Mouse (Mus musculus) megakaryocyte, embryonic 14.5 days (primary cell): ENCODE results near the gene Sppl3. TPM values are rescaled to one million over a fixed set of nuclear protein-coding genes. Genes with fewer than 3 reads are reported as not detected.

Experiments used
- H3K27me3 ChIP-seq: replicated peaks from 2 replicates; pipeline ENCODE3; 2012; ENCODE audit warnings: inconsistent platforms
- H3K36me3 ChIP-seq: replicated peaks from 2 replicates; pipeline ENCODE3; 2012; ENCODE audit warnings: low read length, inconsistent platforms, mixed read lengths
- H3K4me1 ChIP-seq: 2 replicates; pipeline ENCODE4 v1.6.1; 2012; ENCODE audit warnings: inconsistent platforms
- H3K4me3 ChIP-seq: replicated peaks from 2 replicates; pipeline ENCODE3; 2012; ENCODE audit warnings: moderate library complexity, mild to moderate bottlenecking, inconsistent platforms
- H3K9me3 ChIP-seq: 2 replicates; pipeline ENCODE4 v1.6.1; 2012; ENCODE audit warnings: inconsistent platforms
- FLI1 ChIP-seq: IDR thresholded peaks from 2 replicates; pipeline ENCODE4 v1.6.1; 2012; ENCODE audit warnings: low read length, inconsistent platforms, mixed read lengths
- GATA1 ChIP-seq: IDR thresholded peaks from 3 replicates; pipeline ENCODE4 v1.6.1; 2012; ENCODE audit warnings: mixed read lengths, low read length, inconsistent platforms, borderline replicate concordance
- polyA plus RNA-seq: library from polyadenylated mRNA; stranded (reverse); fragments of >175 nt; gene quantifications from 2 replicates; pipeline ENCODE4 v1.2.3, GENCODE M21; 2012; ENCODE audit warnings: low replicate concordance; ENCODE audit not compliant: insufficient read depth

Sppl3 gene
- polyA plus RNA-seq, 1 experiment: 18.2 TPM

- H3K27me3 ChIP-seq: peaks cover 51% of the 10 kb centered on the region
- H3K36me3 ChIP-seq: no peaks in the 10 kb centered on the region
- H3K4me1 ChIP-seq: peaks cover 13% of the 10 kb centered on the region
- no peaks in the 10 kb centered on the region for H3K9me3 ChIP-seq
- no peak for TF ChIP-seq FLI1
- TF ChIP-seq GATA1: no peak
- H3K4me3 ChIP-seq: no peak within 1 kb of the TSS
Measured at GRCm38 (mm10) chr5:114970824-114971227, 40.1 kb upstream of the Sppl3 start, which contains the start of gene Hnf1a. Gene Hnf1a, minus strand, starts transcription at chr5:114971094.

- TF ChIP-seq FLI1 (no peak), GATA1 (no peak)
- no peaks in the 10 kb centered on the region for H3K36me3 ChIP-seq
Measured at GRCm38 (mm10) chr5:114972201-114972600, 38.7 kb upstream of the Sppl3 start.

GRCm38 (mm10) chr5:114973131-114973530 lies 37.8 kb upstream of the Sppl3 start:
- peaks cover 29% of the 10 kb centered on the region for H3K27me3 ChIP-seq
- TF ChIP-seq GATA1 (no peak), FLI1 (no peak)
- H3K4me1 ChIP-seq: peaks cover 12% of the 10 kb centered on the region
- no peaks in the 10 kb centered on the region for H3K36me3 ChIP-seq
- H3K9me3 ChIP-seq: no peaks in the 10 kb centered on the region
- H3K4me3 ChIP-seq: no peak overlapping the region

More at GRCm38 (mm10) chr5:114972201-114972600, 38.7 kb upstream of the Sppl3 start:
- H3K27me3 ChIP-seq: peaks cover 38% of the 10 kb centered on the region
- no peaks in the 10 kb centered on the region for H3K9me3 ChIP-seq
- peaks cover 20% of the 10 kb centered on the region for H3K4me1 ChIP-seq
- no peak overlapping the region for H3K4me3 ChIP-seq

- H3K36me3 ChIP-seq: no peaks in the 10 kb centered on the region
- no peak for TF ChIP-seq GATA1
- no peak for TF ChIP-seq FLI1
- H3K27me3 ChIP-seq: no peaks in the 10 kb centered on the region
- peaks cover 35% of the 10 kb centered on the region for H3K4me1 ChIP-seq
- no peaks in the 10 kb centered on the region for H3K9me3 ChIP-seq
- H3K4me3 ChIP-seq: no peak overlapping the region
Measured at GRCm38 (mm10) chr5:114976935-114977334, 34.0 kb upstream of the Sppl3 start.

- Histone ChIP-seq H3K36me3 (no peaks in the 10 kb centered on the region), H3K9me3 (peaks cover 2% of the 10 kb centered on the region), H3K4me3 (no peak overlapping the region), H3K4me1 (peaks cover 32% of the 10 kb centered on the region), H3K27me3 (peaks cover under 1% of the 10 kb centered on the region)
- TF ChIP-seq GATA1: no peak
- no peak for TF ChIP-seq FLI1
Measured at GRCm38 (mm10) chr5:114978473-114978872, 32.5 kb upstream of the Sppl3 start.

GRCm38 (mm10) chr5:114978888-114979249 lies 32.1 kb upstream of the Sppl3 start:
- H3K36me3 ChIP-seq: no peaks in the 10 kb centered on the region
- H3K4me3 ChIP-seq: peak overlapping the region; percentile 92
- H3K27me3 ChIP-seq: peaks cover 4% of the 10 kb centered on the region
- peaks cover 6% of the 10 kb centered on the region for H3K9me3 ChIP-seq
- peaks cover 32% of the 10 kb centered on the region for H3K4me1 ChIP-seq
- TF ChIP-seq GATA1: no peak
- no peak for TF ChIP-seq FLI1

- H3K9me3 ChIP-seq: peaks cover 6% of the 10 kb centered on the region
- peaks cover 32% of the 10 kb centered on the region for H3K4me1 ChIP-seq
- TF ChIP-seq FLI1 (no peak), GATA1 (no peak)
- H3K4me3 ChIP-seq: peak overlapping the region; percentile 92
- peaks cover 6% of the 10 kb centered on the region for H3K27me3 ChIP-seq
- no peaks in the 10 kb centered on the region for H3K36me3 ChIP-seq
Measured at GRCm38 (mm10) chr5:114979250-114980121, 31.5 kb upstream of the Sppl3 start.

GRCm38 (mm10) chr5:114980122-114980748 lies 30.7 kb upstream of the Sppl3 start:
- H3K27me3 ChIP-seq: peaks cover 9% of the 10 kb centered on the region
- peaks cover 32% of the 10 kb centered on the region for H3K4me1 ChIP-seq
- peak overlapping the region; percentile 92 for H3K4me3 ChIP-seq
- no peaks in the 10 kb centered on the region for H3K36me3 ChIP-seq
- H3K9me3 ChIP-seq: peaks cover 6% of the 10 kb centered on the region
- TF ChIP-seq FLI1: no peak
- TF ChIP-seq GATA1: no peak

GRCm38 (mm10) chr5:114982001-114982400 lies 28.9 kb upstream of the Sppl3 start:
- H3K9me3 ChIP-seq: peaks cover 6% of the 10 kb centered on the region
- no peaks in the 10 kb centered on the region for H3K36me3 ChIP-seq
- H3K4me3 ChIP-seq: no peak overlapping the region
- H3K4me1 ChIP-seq: peaks cover 25% of the 10 kb centered on the region
- TF ChIP-seq GATA1: no peak
- TF ChIP-seq FLI1: no peak
- H3K27me3 ChIP-seq: peaks cover 11% of the 10 kb centered on the region

- TF ChIP-seq FLI1 (no peak), GATA1 (no peak)
- no peak overlapping the region for H3K4me3 ChIP-seq
Measured at GRCm38 (mm10) chr5:114985074-114985473, 25.9 kb upstream of the Sppl3 start.

More at GRCm38 (mm10) chr5:114985074-114985473, 25.9 kb upstream of the Sppl3 start:
- Histone ChIP-seq H3K36me3 (no peaks in the 10 kb centered on the region), H3K9me3 (peaks cover 6% of the 10 kb centered on the region), H3K4me1 (peaks cover 11% of the 10 kb centered on the region), H3K27me3 (peaks cover 11% of the 10 kb centered on the region)
